19 mouse cellular contexts compared by ENCODE assay signal in genomic region chr15:85772146-85772740, GRCm38 (mm10). TPM values are rescaled to one million over a fixed set of nuclear protein-coding genes. Genes with fewer than 3 reads are reported as not detected.
DNase-seq lines count a peak whose midpoint lies in the region; ATAC-seq and TF ChIP-seq lines count a peak whose summit lies in the region.
"Had no signal": no experiment of that assay in that cellular context is flagged by ENCODE, and none has a peak within 500 bp of the region (broad histone marks: within the 10 kb centered on the region; RNA-seq: fewer than 3 reads in every experiment).

No protein-coding gene starts in this region.

- no peaks in the 10 kb centered on the region for H3K9me3 ChIP-seq in intestine, embryonic 16.5 days (ENCODE audit: control insufficient read depth, low read length)
- H3K9me3 ChIP-seq: hindbrain, embryonic 13.5 days; lung, embryonic 15.5 days; midbrain, embryonic 12.5 days; neural tube, embryonic 15.5 days had no signal

- peaks cover 9% of the 10 kb centered on the region for H3K4me1 ChIP-seq in intestine, embryonic 16.5 days (ENCODE audit: control insufficient read depth, insufficient read depth, low read length)
- H3K4me1 ChIP-seq in small intestine, adult 2 months (ENCODE audit: control insufficient read depth, insufficient read depth, insufficient read length, low read length), result peaks cover 64% of the 10 kb centered on the region
- H3K4me1 ChIP-seq: hindbrain, embryonic 13.5 days; lung, embryonic 15.5 days; midbrain, embryonic 12.5 days; neural tube, embryonic 15.5 days had no signal

- peak; percentile 72 for ATAC-seq in intestine, embryonic 16.5 days

- TF ChIP-seq CTCF in layer of hippocampus, adult 2 months (conservative IDR thresholded peaks at IDR 0.05), result peak; percentile 48
- peak; percentile 20; the same call in 1 of the 2 replicates for TF ChIP-seq CTCF in small intestine, adult 2 months (IDR thresholded peaks at IDR 0.05; ENCODE audit: extremely low read depth, insufficient read length, insufficient replicate concordance, low read depth, low read length)

- peak overlapping the region; percentile 18; the same call in 1 of the 2 replicates for H3K4me2 ChIP-seq in intestine, embryonic 16.5 days (ENCODE audit: low read depth, low read length)
- H3K4me2 ChIP-seq: hindbrain, embryonic 13.5 days; lung, embryonic 15.5 days; midbrain, embryonic 12.5 days; neural tube, embryonic 15.5 days had no signal

- 58% methylated on average over 11 of the region's 11 CpGs for WGBS in intestine, embryonic 16.5 days
- 16% methylated on average over 11 of the region's 11 CpGs for WGBS in small intestine, adult 2 months

- no peaks in the 10 kb centered on the region for H3K27me3 ChIP-seq in intestine, embryonic 16.5 days (replicated peaks; ENCODE audit: control insufficient read depth, insufficient read depth, low read length)
- H3K27me3 ChIP-seq in small intestine, adult 2 months (ENCODE audit: control insufficient read depth, insufficient read depth, low read length), result no peaks in the 10 kb centered on the region
- H3K27me3 ChIP-seq: hindbrain, embryonic 13.5 days; lung, embryonic 15.5 days; midbrain, embryonic 12.5 days; neural tube, embryonic 15.5 days had no signal

- no peak overlapping the region for H3K27ac ChIP-seq in layer of hippocampus, adult 2 months
- peak overlapping the region; percentile 68 for H3K27ac ChIP-seq in intestine, embryonic 16.5 days (ENCODE audit: low read length)
- H3K27ac ChIP-seq in small intestine, adult 2 months (ENCODE audit: insufficient read depth, low read depth, low read length), result peak overlapping the region; percentile 84
- H3K27ac ChIP-seq: hindbrain, embryonic 13.5 days; lung, embryonic 15.5 days; macrophage; midbrain, embryonic 12.5 days; neural tube, embryonic 15.5 days had no signal

- TF ChIP-seq POLR2A in small intestine, adult 2 months (IDR thresholded peaks at IDR 0.05; ENCODE audit: low read depth, low read length), result no peak

- no peak overlapping the region for H3K4me3 ChIP-seq in layer of hippocampus, adult 2 months
- no peak overlapping the region for H3K4me3 ChIP-seq in intestine, embryonic 16.5 days (ENCODE audit: low read length)
- no peak overlapping the region for H3K4me3 ChIP-seq in small intestine, adult 2 months (ENCODE audit: low read depth, low read length)
- H3K4me3 ChIP-seq: hindbrain, embryonic 13.5 days; lung, embryonic 15.5 days; midbrain, embryonic 12.5 days; neural tube, embryonic 15.5 days had no signal

- no peak overlapping the region for H3K9ac ChIP-seq in intestine, embryonic 16.5 days (ENCODE audit: low read depth, low read length)
- H3K9ac ChIP-seq: hindbrain, embryonic 13.5 days; lung, embryonic 15.5 days; midbrain, embryonic 12.5 days; neural tube, embryonic 15.5 days had no signal

- no peak for DNase-seq in layer of hippocampus, adult 2 months (ENCODE audit: low spot score in 2 of 2)
- DNase-seq in layer of hippocampus, postnatal 10 days (ENCODE audit: low spot score in 2 of 2), result no peak
- peak; percentile 60 to 79 for DNase-seq in kidney, postnatal 25 days
- DNase-seq in cerebellum, adult 9-10 months, result no peak
- DNase-seq in cerebellum, adult 11-12 months, result no peak
- no peak for DNase-seq in cerebellum, adult 8-10 months
- DNase-seq: adrenal gland, postnatal 36 days; cerebellum, postnatal 14 days; gastrocnemius, postnatal 14 days; right cerebral cortex, postnatal 25 days; thymus, adult 2 months had no signal

- no peaks in the 10 kb centered on the region for H3K36me3 ChIP-seq in intestine, embryonic 16.5 days (ENCODE audit: control insufficient read depth, insufficient read depth, low read length)
- no peaks in the 10 kb centered on the region for H3K36me3 ChIP-seq in small intestine, adult 2 months (ENCODE audit: control insufficient read depth, insufficient read depth, low read length)
- H3K36me3 ChIP-seq: hindbrain, embryonic 13.5 days; lung, embryonic 15.5 days; midbrain, embryonic 12.5 days; neural tube, embryonic 15.5 days had no signal

RNA-seq across cellular contexts. Expression of gene Ppara, which starts 37.5 kb away (rescaled TPM):
- total RNA-seq in layer of hippocampus, adult 2 months (2021), result 1 to 10 TPM; 3.1 to 3.9 TPM
- 1 to 10 TPM; 2.3 to 2.9 TPM for total RNA-seq in layer of hippocampus, postnatal 10 days (2021)
- polyA plus RNA-seq in intestine, embryonic 16.5 days (2015; fragmentation: Nextera tagmentation; extraction: Ambion mirVana), result 31.0 and 37.6 TPM in 2 replicates
- 3.7 and 7.2 TPM in 2 replicates for polyA plus RNA-seq in small intestine, adult 2 months (2012; rRNA removed)
- polyA plus RNA-seq: macrophage had no signal

RNA-seq across cellular contexts. Expression of gene Cdpf1, which starts 39.3 kb away (rescaled TPM):
- 10 to 100 TPM; 18.6 to 22.3 TPM for total RNA-seq in layer of hippocampus, adult 2 months (2021)
- total RNA-seq in layer of hippocampus, postnatal 10 days (2021), result 10 to 100 TPM; 25.7 to 26.5 TPM
- 58.2 and 62.2 TPM in 2 replicates for polyA plus RNA-seq in intestine, embryonic 16.5 days (2015; fragmentation: Nextera tagmentation; extraction: Ambion mirVana)
- polyA plus RNA-seq in small intestine, adult 2 months (2012; rRNA removed), result 21.4 and 27.4 TPM in 2 replicates

RNA-seq across cellular contexts. Expression of gene Pkdrej, which starts 49.3 kb away (rescaled TPM):
- under 1 TPM; 0.74 to 0.81 TPM for total RNA-seq in layer of hippocampus, adult 2 months (2021)
- total RNA-seq in layer of hippocampus, postnatal 10 days (2021), result under 1 TPM; 0.42 to 0.43 TPM
- polyA plus RNA-seq in intestine, embryonic 16.5 days (2015; fragmentation: Nextera tagmentation; extraction: Ambion mirVana), result 0.17 and 0.18 TPM in 2 replicates
- polyA plus RNA-seq in small intestine, adult 2 months (2012; rRNA removed), result 0.05 and 0.09 TPM in 2 replicates
- polyA plus RNA-seq: forebrain, embryonic 11.5 days; macrophage had no signal

RNA-seq across cellular contexts. Expression of gene Ttc38, which starts 59.9 kb away (rescaled TPM):
- 1 to 10 TPM; 5.7 to 6.5 TPM for total RNA-seq in layer of hippocampus, adult 2 months (2021)
- 1 to 10 TPM; 6.1 to 6.4 TPM for total RNA-seq in layer of hippocampus, postnatal 10 days (2021)
- polyA plus RNA-seq in intestine, embryonic 16.5 days (2015; fragmentation: Nextera tagmentation; extraction: Ambion mirVana), result 13.4 and 15.1 TPM in 2 replicates
- polyA plus RNA-seq in small intestine, adult 2 months (2012; rRNA removed), result 4.4 and 8.1 TPM in 2 replicates

Comparison
In these comparisons a context has a peak if more than half of its experiments do, and no peak if none do; other contexts are left out.
1. DNase-seq: peak in kidney, postnatal 25 days (2 of 2); none in layer of hippocampus, adult 2 months (0 of 2), layer of hippocampus, postnatal 10 days (0 of 2), cerebellum, adult 9-10 months (single experiment), cerebellum, adult 11-12 months (single experiment) and cerebellum, adult 8-10 months (single experiment).